Mouse (Mus musculus) liver (tissue): ENCODE measurements around the gene Misp.

Experiments
- DNase-seq: peaks from one replicate; pipeline ENCODE4 v3.0.0-alpha.2; 2020; ENCODE audit warnings: mixed read lengths

Misp gene

DNA sequence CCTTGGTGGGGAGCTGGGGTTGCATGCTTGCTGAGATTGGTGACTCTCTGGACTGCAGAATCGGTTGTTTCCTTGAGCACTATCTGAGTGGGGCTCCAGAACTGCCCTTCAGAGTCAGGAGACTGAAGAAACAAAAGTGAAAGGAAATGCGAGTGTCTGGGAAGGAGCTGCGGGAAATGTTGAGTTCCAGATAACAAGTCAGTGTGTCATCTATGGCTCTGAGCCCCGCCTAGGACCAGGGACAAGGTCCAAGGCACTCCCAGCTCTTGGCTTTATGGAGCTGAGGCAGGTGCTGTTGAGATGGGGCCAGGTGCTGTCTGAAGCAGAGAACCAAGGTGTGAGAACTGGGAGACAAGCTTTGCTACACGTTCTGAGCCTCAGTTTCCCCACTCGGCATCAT lies 3.6 kb downstream of the Misp start:
- DNase-seq: no peak

DNA sequence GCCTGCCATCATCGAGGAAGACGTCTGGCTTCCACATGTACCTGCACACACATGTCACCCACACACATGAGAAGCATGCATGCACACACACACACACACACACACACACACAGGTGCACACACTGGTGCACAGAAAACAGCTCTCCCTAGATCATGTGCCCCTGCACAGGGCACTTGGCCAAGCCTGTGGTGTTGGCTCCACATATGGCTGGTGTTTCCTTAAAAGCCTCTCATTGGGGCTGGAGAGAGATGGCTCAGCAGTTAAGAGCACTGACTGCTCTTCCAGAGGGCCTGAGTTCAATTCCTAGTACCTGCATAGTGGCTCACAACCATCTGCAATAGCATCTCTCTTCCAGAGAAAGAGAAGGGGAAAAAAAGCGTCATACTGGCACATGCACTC lies 10.8 kb downstream of the Misp start:
- DNase-seq: no peak

DNA sequence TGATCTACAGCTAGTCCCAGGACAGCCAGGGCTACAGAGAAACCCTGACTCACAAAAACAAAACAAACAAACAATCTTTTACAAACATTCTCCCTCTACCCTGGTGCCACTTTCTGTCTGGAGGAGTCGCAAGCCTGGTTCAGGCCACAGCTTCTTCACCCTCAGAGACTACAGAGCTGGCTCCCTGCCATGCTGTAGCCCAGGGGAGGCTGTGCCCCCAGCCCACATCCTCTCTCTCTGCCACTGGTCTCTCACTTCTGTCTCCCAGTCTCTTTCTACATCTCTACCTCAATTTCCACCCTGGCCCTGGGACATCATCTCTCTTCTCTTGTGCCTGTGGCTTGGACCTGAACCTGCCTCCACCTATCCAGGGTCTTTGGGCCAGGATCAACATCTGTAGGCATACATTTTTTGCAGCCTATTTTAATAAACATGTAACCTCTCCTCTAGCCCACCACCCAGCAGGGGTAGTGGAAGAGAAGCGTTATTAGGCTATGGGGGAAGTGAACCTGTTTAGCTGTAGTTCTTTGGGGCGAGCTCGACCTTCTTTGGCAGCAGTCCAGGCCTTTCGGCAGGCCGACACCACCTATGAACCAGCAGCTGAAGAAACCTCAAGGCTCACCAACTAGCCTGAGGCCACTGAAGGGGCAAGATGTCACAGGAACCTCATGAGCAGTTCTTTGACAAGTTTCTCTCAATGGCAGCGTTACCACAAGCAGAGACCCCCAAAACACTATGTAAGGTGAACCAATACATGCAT lies 11.4 kb downstream of the Misp start:
- DNase-seq: no peak

DNA sequence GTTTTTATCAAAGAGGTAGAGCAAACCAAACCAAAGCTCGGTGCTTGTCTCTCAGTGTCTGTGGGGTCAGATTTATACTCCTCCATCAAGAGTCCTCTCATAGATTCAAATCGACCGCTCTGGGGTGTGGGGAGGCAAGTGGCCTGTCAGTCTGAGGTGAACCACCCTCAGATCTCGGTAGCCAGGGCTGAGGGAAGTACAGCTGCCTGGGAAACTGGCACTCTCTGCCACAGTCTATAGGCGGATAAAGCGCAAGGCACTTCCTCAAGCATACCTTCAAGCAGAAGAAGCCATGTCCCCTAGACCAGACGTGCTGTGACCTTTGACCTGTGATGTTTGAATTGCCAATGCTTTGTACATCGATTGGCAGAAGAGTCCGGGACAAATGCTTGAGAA lies 12.0 kb downstream of the Misp start:
- no peak for DNase-seq

DNA sequence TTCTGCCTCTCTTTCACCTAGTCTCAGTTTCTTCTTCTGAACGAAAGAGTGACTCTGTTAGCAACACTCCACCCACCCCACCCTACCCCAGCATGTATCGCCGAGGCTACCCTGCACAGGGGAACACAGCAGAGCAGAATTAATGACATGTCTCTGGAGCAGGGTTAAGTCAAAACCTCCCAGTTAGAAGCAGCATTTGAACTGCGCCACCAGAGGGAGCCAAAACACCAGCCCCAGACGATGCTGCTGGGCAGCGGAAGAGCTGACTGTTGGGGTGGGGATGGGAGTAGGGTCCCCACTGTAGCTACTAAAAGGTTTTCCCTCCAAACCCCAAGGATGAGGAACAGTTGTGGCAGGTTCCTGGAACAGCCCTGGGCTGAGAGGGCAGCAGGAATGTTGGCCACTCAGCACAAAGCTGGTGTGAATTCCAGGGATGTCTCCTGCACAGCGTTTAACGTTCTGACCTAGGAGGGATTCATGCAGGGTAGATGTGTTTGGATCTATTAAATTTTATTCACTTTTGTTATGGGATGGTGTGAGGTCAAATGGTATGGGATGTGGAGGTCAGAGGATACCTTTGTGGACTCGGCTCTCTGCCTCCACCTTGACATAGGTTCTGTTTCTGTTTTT lies 14.1 kb downstream of the Misp start:
- DNase-seq: peak; percentile 75

DNA sequence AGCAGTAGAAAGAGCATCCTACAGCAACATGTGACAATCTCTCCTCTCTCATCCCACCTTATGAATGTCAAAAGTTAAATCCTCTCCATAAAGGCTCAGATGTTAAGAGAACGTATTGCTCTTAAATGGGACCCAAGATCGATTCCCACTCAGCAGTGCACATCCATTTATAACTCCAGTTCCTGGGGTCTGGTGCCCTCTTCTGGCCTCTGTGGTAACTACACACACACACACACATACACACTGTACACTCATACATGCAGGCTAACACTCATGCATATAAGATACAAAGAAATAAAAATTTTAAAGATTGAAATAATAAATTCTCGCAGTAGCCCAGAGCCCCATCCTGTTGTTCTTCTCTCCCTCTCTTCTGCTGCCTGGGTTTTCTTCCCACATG lies 16.1 kb downstream of the Misp start:
- DNase-seq: no peak

DNA sequence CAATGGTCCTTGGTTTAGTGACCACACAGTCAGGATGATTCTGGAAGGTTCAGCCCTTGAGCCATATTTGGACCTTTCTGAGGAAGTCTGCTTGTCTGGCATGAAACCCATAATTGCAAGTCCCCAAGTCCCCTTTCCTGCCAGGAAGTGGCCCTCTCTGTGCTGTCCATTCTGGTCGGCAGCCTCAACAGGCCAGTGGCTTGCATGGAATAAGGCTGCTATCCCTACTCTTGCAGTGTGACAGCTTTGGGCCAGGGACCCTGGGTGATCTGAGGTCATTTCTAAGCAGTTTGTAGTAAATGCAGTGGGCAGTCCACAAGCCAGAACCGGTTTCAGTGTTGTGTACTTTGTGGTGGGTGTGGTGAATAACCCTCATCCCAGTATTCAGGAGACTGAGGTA lies 17.4 kb downstream of the Misp start:
- DNase-seq: no peak

DNA sequence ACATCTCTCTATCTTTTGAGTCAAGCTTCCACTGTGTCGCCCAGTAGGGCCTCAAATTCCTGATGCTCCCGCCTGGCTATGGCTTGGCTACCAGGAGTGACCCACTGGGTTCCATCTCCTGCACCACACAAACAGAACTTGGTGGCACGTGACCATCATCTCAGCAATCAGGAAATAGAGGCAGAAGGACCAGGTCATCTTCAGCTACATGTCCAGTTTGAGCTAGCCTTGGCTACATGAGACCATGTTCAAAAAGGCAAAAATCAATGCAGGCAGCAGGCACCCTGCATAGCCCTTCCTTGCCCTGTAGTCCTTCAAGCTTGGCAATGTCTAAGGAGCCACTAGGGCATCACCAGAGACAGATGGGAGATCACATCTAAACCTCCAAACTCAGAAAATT lies 19.3 kb downstream of the Misp start:
- DNase-seq: no peak

DNA sequence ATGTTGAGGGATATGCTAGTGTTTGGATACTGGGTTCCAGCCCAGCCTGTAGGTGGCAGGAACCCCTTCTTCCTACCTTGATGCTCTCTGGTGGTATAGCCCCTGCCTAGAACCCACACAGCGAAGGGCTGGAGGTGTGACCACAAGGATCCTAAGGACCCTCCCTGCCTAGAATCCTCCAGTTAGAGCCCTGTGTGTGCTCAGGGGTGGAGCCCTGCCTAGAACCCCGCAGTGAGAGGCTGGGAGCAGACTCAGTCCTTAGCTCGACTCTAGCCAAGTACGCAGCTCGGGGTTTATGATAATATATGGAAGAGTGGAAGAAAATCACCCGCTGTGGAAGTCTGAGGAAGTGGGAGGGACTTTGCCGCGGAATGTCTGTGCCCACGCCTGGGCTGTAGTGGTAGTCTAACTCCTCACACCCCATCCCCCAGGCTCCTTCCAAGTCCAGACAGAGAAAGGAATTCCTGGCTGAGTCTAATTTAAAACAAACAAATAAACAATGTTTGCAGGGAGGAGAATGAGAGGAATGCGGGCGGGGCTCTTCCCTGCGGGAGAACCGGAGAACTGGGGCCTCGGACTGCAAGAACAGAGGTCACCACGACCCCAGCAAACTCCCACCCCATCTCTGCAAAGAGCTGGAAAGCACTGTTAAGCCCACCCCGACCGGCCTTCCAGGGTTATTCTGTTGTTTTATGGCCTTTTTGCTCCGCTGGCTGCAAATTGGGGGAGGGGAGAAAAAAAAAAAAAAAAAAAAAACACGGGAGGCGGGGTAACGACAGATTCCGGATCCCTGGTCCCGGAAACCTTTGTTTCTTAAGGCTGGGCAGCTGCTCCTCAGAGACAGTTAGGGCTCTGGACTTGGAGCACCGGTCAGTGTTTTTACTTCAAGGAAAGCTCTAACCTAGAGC lies 20.1 kb downstream of the Misp start:
- peak; percentile 60 for DNase-seq

DNA sequence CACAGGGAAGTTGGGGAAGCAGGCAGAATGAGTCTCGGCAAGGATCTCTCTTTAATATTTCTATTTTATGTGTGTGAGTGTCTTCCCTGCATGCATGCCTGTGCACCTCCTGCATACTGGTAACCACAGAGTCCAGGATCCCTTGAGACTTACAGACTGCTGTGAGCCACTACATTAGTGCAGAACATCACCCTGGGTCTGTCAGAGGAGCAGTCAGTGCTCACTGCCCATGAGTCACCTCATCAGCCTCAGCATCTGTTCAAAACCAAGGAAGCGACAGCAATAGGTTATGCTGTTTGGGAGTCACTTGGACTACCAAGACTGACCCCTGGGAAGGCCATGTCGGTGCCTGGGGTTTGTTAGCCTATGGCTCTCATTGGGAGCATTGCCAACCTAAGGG lies 21.5 kb downstream of the Misp start:
- no peak for DNase-seq

DNA sequence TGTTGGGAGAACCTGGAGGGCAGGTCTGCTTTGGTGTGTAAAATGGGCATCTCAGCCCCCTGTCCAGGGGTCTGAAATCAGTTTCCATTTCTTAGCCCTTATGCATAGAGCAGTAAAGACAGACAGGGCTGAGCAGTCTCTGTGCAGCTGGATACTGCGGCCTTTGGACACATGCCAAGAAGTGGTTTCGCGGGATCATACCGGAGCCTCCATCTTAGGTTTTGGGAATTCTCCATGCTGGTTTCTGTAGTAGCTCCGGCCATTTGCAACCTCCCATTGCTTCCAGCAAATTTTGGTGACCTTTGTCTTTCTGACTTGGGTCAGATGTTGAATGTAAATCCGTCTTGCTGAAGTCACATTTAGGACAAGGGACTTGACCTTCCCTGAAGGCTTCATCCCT lies 22.7 kb downstream of the Misp start:
- DNase-seq: no peak

DNA sequence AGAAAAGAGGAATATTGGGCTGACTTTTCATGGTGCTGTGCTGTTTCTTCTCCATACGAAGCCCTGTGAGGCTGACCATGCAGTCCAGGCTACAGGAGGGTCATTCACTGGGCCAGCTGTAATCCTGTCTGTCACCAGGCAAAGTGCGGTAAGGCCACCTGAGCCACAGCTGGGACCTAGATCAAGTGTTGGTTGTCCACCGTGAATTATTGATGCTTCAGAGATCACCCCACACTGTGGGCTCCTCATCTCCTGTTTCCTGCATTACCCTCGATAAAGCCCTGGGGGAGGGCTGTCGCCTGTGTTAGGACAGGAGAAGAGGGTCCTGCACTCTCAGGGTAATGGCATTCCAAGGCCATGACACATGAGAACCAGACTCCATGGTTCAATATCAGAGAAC lies 25.8 kb downstream of the Misp start:
- no peak for DNase-seq

DNA sequence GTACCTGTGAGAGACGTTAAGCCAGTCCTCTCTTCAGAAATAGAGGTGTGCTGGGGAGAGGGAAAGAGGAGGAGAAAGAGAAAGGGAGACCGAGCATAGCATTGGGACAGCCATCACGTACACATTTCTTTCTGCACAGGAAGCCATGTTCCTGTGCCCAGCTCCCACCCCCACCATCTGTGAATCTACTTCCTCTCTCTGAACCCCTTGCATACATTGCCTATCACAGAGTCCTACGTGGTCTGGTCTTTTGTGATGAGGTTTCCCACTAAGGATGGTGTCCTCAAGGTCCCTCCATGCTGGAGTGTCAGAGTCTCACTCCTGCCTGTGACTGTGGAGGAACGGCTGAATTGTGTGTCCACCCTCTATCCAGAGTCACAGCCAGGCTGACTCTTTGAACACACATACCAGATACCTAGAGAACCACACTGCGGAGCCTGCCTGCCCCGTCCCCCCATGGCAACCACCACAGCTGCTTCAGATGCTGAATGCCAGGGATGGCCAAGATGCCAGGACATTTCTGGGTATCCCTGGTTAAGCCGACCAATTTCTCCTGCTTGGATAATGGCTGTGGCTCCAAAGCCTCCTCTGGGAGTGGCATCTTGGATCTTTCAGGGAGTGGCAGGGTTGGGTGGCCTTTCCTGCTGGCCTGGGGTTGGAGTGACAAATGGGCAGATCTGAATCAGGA lies 29.3 kb downstream of the Misp start:
- DNase-seq: no peak

DNA sequence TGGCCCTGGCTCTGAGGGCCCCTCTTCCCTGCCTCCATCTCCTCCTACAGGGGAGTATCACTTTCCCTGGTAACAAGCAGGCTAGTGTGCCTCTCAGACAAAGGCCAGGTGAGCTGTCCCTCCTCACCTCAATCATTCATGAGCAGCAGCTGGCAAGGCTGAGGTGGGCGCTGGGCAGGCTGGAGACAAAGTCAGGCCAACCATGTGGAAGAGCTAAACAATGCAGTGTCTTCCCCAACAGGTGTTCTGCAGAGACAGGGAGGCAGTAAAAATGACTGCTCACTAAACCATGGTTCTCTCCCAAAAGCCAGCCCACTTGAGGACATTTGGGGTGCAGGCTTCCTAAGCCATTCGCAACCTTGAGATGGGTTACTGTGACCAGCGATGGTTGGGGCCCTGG lies 30.9 kb downstream of the Misp start:
- no peak for DNase-seq

DNA sequence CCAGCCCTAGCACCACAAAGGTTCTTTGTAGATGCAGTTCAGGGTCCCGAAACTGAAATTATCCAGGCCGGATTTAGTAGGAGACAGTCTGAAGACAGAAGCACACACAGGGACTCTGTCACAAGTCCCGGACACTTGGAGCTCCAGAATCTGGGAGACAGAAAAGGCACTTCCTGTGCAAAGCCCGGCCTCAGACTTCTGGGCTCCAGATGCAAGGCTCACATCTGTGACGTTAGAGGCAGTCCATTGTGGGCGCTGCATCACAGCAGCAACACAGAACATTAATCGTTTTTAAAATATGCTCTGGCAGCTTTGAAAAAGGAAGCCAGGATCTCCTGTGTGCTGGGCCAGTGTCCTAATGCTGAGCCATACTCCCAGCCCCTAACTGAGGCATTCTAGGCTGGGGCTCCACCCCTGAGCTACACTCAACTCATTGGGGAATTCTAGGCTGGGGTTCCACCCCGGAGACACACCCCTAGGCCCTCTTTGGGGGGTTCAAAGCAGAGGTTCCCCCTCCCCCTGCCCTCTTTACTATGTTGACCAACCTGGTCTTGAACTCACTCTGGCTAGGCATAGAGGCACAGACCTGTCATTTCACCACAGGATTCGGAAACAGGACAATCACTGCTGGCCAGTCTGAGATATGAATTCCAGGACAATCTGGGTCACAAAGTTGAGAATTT lies 31.5 kb downstream of the Misp start:
- no peak for DNase-seq

DNA sequence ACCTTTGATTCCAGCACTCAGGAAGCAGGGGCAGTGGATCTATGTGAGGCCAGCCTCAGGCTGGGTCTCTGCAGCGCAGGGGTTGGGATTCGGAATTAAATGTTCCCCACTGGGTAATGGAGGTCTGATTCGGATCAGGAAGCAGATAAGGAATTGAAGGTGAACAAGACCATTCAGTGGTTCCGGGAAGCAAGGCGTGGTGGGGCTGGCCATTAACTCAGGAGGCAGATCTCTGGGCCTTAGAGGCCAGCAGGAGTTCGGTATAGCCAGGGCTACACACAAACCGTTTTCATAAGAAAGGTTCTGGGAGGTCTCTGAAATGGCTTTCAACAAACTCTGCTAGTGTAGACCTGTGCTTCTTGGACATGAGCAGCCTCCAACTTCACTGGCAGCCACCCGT lies 32.0 kb downstream of the Misp start:
- no peak for DNase-seq

DNA sequence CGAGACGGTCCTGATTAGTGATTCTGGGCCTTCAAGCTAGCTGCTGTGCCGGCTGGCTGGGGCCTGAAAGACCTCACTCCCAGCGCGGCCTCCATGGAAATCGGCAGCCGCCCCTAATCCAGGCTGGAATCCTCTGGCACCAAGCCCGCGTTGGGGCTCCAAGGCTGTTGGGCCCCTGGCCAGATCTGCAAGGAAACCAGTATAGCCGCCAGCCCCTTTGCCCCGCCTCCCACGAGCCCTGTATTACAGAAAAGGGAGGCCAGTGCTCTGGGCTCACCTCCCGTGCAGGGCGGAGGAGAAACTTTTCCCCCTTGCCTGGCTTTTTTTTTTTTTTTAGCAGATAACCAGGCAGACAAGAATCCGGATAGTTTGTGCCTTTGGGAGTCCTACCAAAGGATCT lies 32.6 kb downstream of the Misp start:
- DNase-seq: peak; percentile 88

DNA sequence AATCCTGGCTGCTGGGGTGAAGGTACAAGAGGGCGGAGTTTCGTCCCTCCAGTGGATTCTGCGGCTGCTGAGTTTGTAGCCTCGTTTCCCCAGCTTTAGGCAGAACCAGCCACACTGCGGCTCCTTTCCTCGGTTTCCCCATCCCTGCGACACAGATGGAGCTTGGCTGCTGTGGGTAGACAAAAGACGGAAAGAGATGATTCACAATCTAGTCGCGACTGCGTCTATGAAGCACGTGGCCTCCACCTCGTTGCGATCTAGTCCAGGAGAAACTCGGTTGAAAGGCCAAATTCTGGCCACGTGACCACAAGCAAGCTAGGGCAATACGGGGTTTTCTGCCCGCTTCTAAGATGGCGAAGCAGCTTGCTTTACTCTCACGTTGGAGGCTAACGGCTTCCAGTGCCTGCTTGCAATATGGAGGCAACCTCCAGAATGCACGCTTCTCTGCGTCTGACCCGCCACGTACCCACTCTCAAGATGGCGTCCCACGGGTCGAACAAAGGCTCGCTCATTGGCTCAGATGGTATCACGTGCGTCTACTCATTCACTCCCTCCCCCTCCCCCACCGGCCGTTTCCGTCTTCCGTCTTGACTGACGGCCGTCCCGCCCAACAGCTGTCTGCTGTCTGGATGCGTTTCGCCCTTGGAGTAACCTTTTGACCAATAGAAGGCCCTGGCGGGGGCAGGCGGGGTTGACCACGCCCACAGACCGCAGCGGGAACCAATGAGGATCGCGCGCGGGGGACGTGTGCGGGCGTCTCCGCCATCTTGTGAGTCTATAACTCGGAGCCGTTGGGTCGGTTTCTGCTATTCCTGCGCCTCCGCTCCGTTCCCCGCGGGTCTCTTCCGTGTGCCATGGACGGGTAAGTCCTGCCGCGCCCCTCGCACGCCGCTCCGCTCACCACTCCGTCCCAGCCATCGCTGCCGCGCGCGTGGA lies 33.3 kb downstream of the Misp start, which contains the start of gene Ptbp1:
TSS of gene Ptbp1 (plus strand) at position 568 of the 936 bp plus-strand sequence.
- DNase-seq: peak; percentile 100

DNA sequence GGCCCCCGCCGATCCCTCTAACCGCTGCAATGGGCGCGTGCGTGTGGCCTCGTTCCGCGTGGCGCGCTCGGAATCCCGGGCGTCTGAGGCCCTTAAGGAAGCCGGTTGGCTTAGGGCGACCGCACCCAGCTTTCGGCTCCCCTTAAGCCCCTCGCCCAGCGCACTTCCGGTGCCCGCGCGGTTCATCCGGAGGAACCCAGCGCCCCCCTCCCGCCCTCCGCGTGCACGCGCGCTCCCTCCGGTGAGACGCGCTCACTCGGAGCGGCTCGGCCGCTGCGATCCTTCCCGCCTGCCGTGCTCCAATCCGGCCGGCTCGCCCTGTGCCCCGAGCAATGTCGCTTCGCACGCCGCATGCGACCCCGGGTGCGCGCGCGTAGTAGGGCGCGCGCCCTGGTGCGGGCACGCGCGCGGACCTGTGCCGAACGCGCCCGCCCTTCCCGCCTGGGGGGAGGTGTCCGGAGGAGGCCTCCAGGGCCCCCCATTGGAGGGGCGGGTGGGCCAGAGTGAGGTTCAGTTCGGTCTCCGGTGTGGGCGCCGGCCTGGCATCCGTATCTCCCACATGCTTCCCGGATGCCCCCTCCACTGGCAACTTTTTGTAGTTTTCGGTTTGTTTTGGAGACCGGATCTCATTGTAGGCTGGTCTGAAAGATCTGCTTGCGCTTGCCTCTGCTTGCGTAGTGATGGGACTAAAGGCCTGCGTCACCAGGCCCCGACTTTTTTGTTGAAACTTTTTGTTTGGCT lies 34.2 kb downstream of the Misp start:
- DNase-seq: peak; percentile 72

DNA sequence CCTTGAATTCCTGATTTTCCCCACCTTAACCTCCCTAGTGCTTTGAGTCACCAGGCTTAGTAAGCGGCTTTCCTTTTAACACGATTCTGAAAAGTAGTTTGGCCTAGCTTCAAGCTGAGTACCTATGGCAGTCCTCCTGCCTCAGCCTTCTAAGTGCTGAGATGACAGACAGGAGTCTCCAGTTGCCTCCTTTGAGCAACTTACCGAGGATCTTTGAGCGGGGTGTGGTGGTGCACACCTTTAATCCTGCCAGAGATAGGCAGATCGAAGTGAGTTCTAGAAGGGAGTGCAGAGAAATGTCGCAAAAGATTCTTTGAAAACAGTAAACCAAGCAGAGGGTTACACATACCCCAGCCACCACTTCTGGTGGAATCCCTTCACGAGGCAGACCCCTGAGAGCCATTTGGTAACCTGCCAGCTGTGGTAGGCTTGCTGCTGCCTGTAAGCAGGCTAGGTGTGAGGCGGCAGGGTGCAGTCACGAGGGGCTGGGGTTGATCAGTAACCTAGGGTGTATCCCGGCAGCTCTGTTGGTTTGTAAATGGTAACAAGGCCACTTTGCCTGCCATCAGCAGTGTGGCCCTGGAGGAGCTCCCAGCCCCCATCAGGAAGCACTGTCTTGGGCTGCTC lies 34.9 kb downstream of the Misp start:
- DNase-seq: peak; percentile 67
